In the genomic region with DNA sequence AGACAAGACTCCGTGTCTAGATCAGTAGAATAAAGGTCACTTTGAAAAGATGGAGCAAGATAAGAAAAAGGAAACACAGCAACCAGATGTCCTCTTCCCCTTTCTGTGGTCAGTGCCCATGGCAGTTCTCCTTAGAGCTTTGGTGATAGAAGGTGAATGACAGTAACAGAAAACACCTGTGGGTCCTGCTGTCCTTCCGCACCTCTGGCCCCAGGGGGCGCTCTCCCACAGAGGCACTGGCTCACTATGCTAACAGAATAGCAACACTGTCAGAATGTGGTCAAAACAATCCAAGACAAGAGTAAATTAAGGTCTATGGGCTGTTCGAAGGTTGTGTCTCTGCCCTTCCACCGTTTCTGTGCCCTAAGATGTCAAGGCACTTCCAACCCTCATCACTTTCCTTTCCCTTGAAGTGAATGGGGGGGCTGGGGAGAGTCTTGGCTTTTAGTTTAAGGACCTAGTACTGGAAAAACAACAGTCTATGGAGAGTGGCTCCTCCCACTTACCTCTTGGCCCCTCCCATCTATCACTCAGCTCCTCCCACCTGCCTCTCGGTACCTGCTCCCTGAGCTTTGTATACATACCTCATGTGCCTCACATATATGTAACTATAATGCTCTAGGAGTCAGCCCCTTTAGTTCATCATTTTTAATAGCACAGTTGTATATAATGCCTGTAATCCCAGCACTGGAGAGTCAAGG, we compare ENCODE assay signal across 9 mouse cellular contexts.
A peak's percentile ranks its signal among the peaks of the same experiment; 100 is the strongest.
DNase-seq lines count a peak whose midpoint lies in the region; ATAC-seq and TF ChIP-seq lines count a peak whose summit lies in the region.
"Had no signal": no experiment of that assay in that cellular context is flagged by ENCODE, and none has a peak within 500 bp of the region (broad histone marks: within the 10 kb centered on the region; RNA-seq: fewer than 3 reads in every experiment).

No protein-coding gene starts in this region.

- H3K4me1 ChIP-seq in heart, postnatal 0 days (ENCODE audit: control insufficient read depth, insufficient read depth) = no peaks in the 10 kb centered on the region
- no peaks in the 10 kb centered on the region for H3K4me1 ChIP-seq in kidney, postnatal 0 days (replicated peaks; ENCODE audit: insufficient read depth, low read length)

- TF ChIP-seq CTCF in heart, postnatal 0 days (IDR thresholded peaks at IDR 0.05; ENCODE audit: low read depth) = peak; percentile 42
- TF ChIP-seq CTCF in kidney, postnatal 0 days (IDR thresholded peaks at IDR 0.05; ENCODE audit: low read depth) = peak; percentile 60

- no peak for DNase-seq in heart, postnatal 0 days (ENCODE audit: low spot score)
- no peak for DNase-seq in heart, adult 11 months
- DNase-seq in B cell, adult 2 months = peak; percentile 81 to 82
- peak; percentile 9 for DNase-seq in WW6 (ENCODE audit: low read depth, low spot score)
- DNase-seq in kidney, postnatal 0 days (ENCODE audit: low spot score) = peak; percentile 4
- peak; percentile 33 to 63 for DNase-seq in natural killer cell, adult 2 months (ENCODE audit: low spot score in 2 of 2)
- no peak for DNase-seq in frontal cortex, postnatal 14 days (ENCODE audit: low spot score in 2 of 2)

- TF ChIP-seq EP300 in heart, postnatal 0 days (IDR thresholded peaks at IDR 0.05; ENCODE audit: low read depth) = no peak

- no peak overlapping the region for H3K4me2 ChIP-seq in heart, postnatal 0 days (ENCODE audit: low read depth, low read length)
- H3K4me2 ChIP-seq in kidney, postnatal 0 days (ENCODE audit: low read length) = no peak overlapping the region

- H3K4me3 ChIP-seq in heart, postnatal 0 days (ENCODE audit: low read depth, low read length) = no peak overlapping the region
- H3K4me3 ChIP-seq in kidney, postnatal 0 days (replicated peaks; ENCODE audit: low read depth, low read length) = no peak overlapping the region

- no peaks in the 10 kb centered on the region for H3K9me3 ChIP-seq in heart, postnatal 0 days (replicated peaks; ENCODE audit: control insufficient read depth, low read length)
- no peaks in the 10 kb centered on the region for H3K9me3 ChIP-seq in kidney, postnatal 0 days (replicated peaks; ENCODE audit: low read length)

- ATAC-seq in heart, postnatal 0 days (ENCODE audit: insufficient read depth, low read depth) = no peak
- no peak; the same call in 1 of the 2 replicates for ATAC-seq in kidney, postnatal 0 days (replicated peaks; ENCODE audit: low FRiP score, low read depth)
- no peak for ATAC-seq in frontal cortex, adult (ENCODE audit: low TSS enrichment)

- 56% methylated on average over 6 of the region's 6 CpGs for WGBS in heart, postnatal 0 days
- WGBS in kidney, postnatal 0 days = 66% methylated on average over 6 of the region's 6 CpGs

- no peaks in the 10 kb centered on the region for H3K27me3 ChIP-seq in heart, postnatal 0 days (ENCODE audit: control insufficient read depth, insufficient read depth, low read length)
- H3K27me3 ChIP-seq in kidney, postnatal 0 days (ENCODE audit: insufficient read depth, low read length) = no peaks in the 10 kb centered on the region

- H3K36me3 ChIP-seq in heart, postnatal 0 days (replicated peaks; ENCODE audit: control insufficient read depth, insufficient read depth, low read length) = no peaks in the 10 kb centered on the region
- H3K36me3 ChIP-seq in kidney, postnatal 0 days (ENCODE audit: insufficient read depth, low read length) = no peaks in the 10 kb centered on the region

- no peak overlapping the region for H3K27ac ChIP-seq in heart, postnatal 0 days (ENCODE audit: low read depth)
- no peak overlapping the region for H3K27ac ChIP-seq in kidney, postnatal 0 days
- H3K27ac ChIP-seq: macrophage had no signal

- no peak overlapping the region for H3K9ac ChIP-seq in heart, postnatal 0 days (replicated peaks; ENCODE audit: low read depth, low read length)
- no peak overlapping the region for H3K9ac ChIP-seq in kidney, postnatal 0 days (ENCODE audit: low read depth, low read length)

Comparison
In these comparisons a context has a peak if more than half of its experiments do, and no peak if none do; other contexts are left out.
1. DNase-seq: peak in B cell, adult 2 months (2 of 2), WW6 (single experiment), kidney, postnatal 0 days (single experiment) and natural killer cell, adult 2 months (2 of 2); none in heart, postnatal 0 days (single experiment), heart, adult 11 months (single experiment) and frontal cortex, postnatal 14 days (0 of 2).